Mouse (Mus musculus) limb, embryonic 13.5 days (tissue): Measurements from ENCODE around the gene Fah. TPM values are rescaled to one million over a fixed set of nuclear protein-coding genes. Genes with fewer than 3 reads are reported as not detected.
A peak's percentile ranks its signal among the peaks of the same experiment; 100 is the strongest.

Experiments
- ATAC-seq: fragments of 200-750 bp; cut with Nextera tagmentation; 2 replicates; pipeline ENCODE4 v1.8.0; 2017; ENCODE audit warnings: low read depth, moderate number of reproducible peaks, moderate TSS enrichment; ENCODE audit not compliant: low FRiP score
- H3K27ac ChIP-seq: fragments of 300-500 bp; sonication (generic); 2 replicates; pipeline ENCODE4 v1.5.1; 2015; ENCODE audit warnings: inconsistent platforms, mild to moderate bottlenecking, moderate library complexity
- H3K27me3 ChIP-seq: fragments of 300-500 bp; sonication (generic); 2 replicates; pipeline ENCODE4 v1.6.1; 2015; ENCODE audit warnings: mild to moderate bottlenecking, inconsistent platforms
- H3K36me3 ChIP-seq: fragments of 300-500 bp; sonication (generic); 2 replicates; pipeline ENCODE4 v1.6.1; 2015; ENCODE audit warnings: inconsistent platforms, mild to moderate bottlenecking, moderate library complexity
- H3K4me1 ChIP-seq: fragments of 300-500 bp; sonication (generic); 2 replicates; pipeline ENCODE4 v1.6.1; 2015; ENCODE audit warnings: inconsistent platforms
- H3K4me2 ChIP-seq: fragments of 300-500 bp; sonication (generic); replicated peaks from 2 replicates; pipeline ENCODE4 v1.6.1; 2015; ENCODE audit warnings: inconsistent platforms, mild to moderate bottlenecking, moderate library complexity
- H3K4me3 ChIP-seq: fragments of 300-500 bp; sonication (generic); 2 replicates; pipeline ENCODE4 v1.5.1; 2015; ENCODE audit warnings: moderate library complexity, mild to moderate bottlenecking, inconsistent platforms
- H3K9ac ChIP-seq: fragments of 300-500 bp; sonication (generic); 2 replicates; pipeline ENCODE4 v1.6.1; 2015; ENCODE audit warnings: mild to moderate bottlenecking, inconsistent platforms
- H3K9me3 ChIP-seq: fragments of 300-500 bp; sonication (generic); 2 replicates; pipeline ENCODE4 v1.6.1; 2016; ENCODE audit warnings: inconsistent platforms
- WGBS: fragments of 180-500 bp; shearing (Covaris S2); methylation state at CpG from one replicate; pipeline ENCODE4 v1.1.7; 2015; 5-methylcytosine and 5-hydroxymethylcytosine counted together
- polyA plus RNA-seq: library from polyadenylated mRNA; unstranded; fragments of >200 nt; fragmentation: Nextera tagmentation; extraction: Ambion mirVana; gene quantifications from 2 replicates; pipeline ENCODE4 v1.2.1, GENCODE M21; 2015

The Fah gene
- polyA plus RNA-seq = 2.9 and 3.8 TPM in 2 replicates

DNA sequence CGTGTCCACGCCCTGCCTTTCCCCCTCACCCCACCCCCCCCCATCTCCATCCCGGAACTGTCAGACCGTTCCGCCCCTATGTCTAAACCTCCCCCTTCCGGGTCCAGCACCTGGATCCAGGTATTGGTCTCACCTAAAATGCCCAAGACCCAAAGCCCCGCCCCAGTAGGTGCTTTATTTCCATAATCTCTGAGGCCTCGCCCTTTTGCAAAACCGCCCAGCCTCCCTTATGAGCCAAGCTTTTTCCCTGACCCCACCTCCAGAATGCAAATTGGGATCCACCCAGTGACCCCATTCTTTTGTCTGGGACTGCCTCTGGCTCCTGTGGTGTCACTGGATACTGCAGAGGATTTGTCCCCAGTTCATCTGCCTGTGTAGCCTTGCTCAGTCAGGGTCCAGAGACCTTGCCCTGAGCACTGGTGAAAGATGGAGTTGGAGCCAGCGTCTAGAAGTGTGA, at the start of gene Fah:
TSS of gene Fah (minus strand) at position 430 of the 457 bp plus-strand sequence.
- no peak within 1 kb of the TSS for H3K27ac ChIP-seq
- peaks cover 12% of the 10 kb centered on the region for H3K4me1 ChIP-seq
- 2% methylated on average over 10 of the region's 10 CpGs for WGBS
- ATAC-seq = peak; percentile 55
- H3K36me3 ChIP-seq = no peaks in the 10 kb centered on the region
- peak within 1 kb of the TSS; percentile 94 for H3K4me2 ChIP-seq
- peak within 1 kb of the TSS; percentile 56 for H3K4me3 ChIP-seq
- H3K9me3 ChIP-seq = no peaks in the 10 kb centered on the region
- H3K9ac ChIP-seq = peak within 1 kb of the TSS; percentile 66
- H3K27me3 ChIP-seq = no peaks in the 10 kb centered on the region

DNA sequence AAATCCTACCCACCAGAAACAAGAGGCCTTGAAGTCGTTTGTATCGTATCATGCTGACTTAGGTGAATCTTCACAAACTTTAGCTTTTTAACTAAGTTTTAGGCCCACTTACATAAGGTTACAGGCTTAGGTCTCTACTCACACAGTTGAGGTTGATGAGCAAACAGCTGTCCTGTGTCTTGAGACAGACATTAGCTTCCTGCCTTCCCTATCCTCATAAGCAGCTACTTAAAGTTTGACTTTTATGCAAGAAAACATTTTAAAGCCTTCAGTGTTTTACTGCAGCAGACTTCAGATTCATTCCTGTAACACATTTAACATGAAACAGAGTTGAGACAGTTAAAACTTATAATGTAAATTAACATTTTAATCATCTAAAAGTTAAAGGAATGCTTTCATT, 46.2 kb upstream of the Fah start:
- no peaks in the 10 kb centered on the region for H3K4me1 ChIP-seq
- 0 out of 2 replicates have a peak, but pooled peaks cover 3% of the 10 kb centered on the region for H3K36me3 ChIP-seq
- ATAC-seq = no peak
- 80% methylated on average over 2 of the region's 2 CpGs for WGBS
- H3K9ac ChIP-seq = no peak overlapping the region
- H3K4me3 ChIP-seq = no peak overlapping the region
- no peaks in the 10 kb centered on the region for H3K9me3 ChIP-seq
- H3K27ac ChIP-seq = no peak overlapping the region
- no peaks in the 10 kb centered on the region for H3K27me3 ChIP-seq
- no peak overlapping the region for H3K4me2 ChIP-seq

DNA sequence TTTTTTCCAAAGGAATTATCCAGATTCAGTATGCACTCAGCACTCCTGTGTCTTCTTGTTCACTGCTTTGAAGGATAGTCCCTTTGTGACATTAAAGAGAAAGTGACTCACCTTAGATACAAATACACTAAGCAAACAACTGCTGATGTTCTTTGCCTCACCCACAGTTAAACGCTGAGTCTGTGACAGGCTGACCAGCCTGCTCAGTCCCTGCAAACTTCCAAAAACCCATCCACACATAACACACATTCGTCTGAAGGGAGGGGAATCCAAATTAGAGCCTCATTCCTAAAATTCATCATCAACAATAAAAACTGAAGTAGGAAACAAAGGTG, 45.4 kb upstream of the Fah start:
- H3K9ac ChIP-seq = no peak overlapping the region
- H3K4me1 ChIP-seq = no peaks in the 10 kb centered on the region
- no peak overlapping the region for H3K4me3 ChIP-seq
- H3K9me3 ChIP-seq = no peaks in the 10 kb centered on the region
- WGBS = 62% methylated on average over 2 of the region's 2 CpGs
- ATAC-seq = no peak
- no peak overlapping the region for H3K27ac ChIP-seq
- H3K36me3 ChIP-seq = 0 out of 2 replicates have a peak, but pooled peaks cover 3% of the 10 kb centered on the region
- no peak overlapping the region for H3K4me2 ChIP-seq
- H3K27me3 ChIP-seq = no peaks in the 10 kb centered on the region

DNA sequence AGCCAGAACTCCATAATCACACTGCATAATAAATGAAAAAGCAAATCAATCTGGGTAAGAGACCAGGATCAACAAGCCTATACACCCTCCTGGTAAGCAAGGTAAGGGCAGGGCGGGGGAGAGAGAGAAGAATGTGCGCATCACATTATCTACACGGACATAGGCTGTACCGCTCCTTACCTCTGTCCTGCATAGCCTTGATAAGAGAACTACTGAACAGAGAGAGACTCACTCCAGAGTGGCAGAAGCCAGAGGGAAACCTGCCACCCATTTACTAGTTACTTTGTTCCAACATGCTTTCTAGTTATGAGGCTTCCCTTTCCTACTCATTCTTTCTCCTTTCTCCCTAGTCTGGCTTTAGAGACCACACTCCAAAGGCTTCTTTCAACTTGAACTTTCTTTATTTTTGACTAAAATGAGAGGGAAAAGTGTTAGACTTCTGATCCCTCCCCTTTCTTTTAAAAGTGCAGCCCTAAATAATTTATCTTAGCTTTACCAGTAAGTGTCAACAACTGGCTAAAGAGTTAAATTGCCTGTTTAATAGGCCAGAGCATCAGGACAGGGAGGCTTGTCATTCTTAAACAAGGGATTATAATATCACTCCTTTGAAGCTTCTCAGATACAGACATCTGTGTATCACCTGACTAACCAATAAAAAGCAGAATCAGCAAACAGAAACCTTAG, 44.9 kb upstream of the Fah start:
- Histone ChIP-seq H3K27me3 (no peaks in the 10 kb centered on the region), H3K36me3 (0 out of 2 replicates have a peak, but pooled peaks cover 3% of the 10 kb centered on the region), H3K4me1 (no peaks in the 10 kb centered on the region), H3K4me3 (no peak overlapping the region), H3K27ac (no peak overlapping the region), H3K4me2 (no peak overlapping the region), H3K9me3 (no peaks in the 10 kb centered on the region), H3K9ac (no peak overlapping the region)
- WGBS = 92% methylated on average over 4 of the region's 4 CpGs
- ATAC-seq = no peak

DNA sequence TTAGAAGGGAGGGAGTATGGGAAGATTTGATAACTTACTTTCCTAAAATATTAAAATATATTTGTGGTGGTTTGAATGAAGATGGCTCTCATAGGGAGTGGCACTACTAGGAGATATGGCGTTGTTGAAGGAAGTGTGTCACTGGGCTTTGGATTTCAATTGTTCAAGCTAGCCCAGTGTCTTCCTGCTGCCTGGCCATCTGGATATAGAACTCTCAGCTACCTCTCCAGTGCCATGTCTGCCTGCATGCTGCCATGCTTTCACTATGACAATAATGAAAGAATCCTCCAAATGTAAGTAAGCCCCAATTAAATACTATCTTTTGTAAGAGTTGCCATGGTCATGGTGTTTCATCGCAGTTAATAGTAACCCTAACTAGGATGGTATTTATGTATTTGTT, 42.5 kb upstream of the Fah start:
- no peaks in the 10 kb centered on the region for H3K9me3 ChIP-seq
- 0 out of 2 replicates have a peak, but pooled peaks cover 3% of the 10 kb centered on the region for H3K4me1 ChIP-seq
- 0 out of 2 replicates have a peak, but pooled peaks cover 3% of the 10 kb centered on the region for H3K36me3 ChIP-seq
- H3K4me2 ChIP-seq = no peak overlapping the region
- H3K27me3 ChIP-seq = no peaks in the 10 kb centered on the region
- H3K27ac ChIP-seq = no peak overlapping the region
- ATAC-seq = no peak
- no peak overlapping the region for H3K9ac ChIP-seq
- no peak overlapping the region for H3K4me3 ChIP-seq
- WGBS = 91% methylated on average over 2 of the region's 2 CpGs

DNA sequence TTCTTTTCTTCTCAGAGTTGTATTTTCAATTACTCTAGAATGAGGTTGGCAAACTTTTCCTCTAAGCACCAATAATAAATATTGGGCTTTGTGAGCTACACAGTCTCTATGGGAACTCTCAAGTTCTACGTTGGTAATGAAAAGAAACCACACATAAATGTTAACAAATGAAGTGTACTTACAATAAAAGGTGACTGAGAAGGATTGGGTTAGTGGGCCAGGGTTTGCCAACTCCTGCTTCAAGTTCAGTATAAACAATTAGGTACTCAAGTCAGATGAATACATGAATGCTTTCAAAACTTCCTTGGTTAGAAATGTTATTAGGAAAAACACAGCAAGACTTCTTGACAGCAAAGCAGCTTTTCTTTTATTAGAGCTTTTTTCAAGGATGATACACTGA, 39.7 kb upstream of the Fah start:
- no peak overlapping the region for H3K4me2 ChIP-seq
- H3K9me3 ChIP-seq = no peaks in the 10 kb centered on the region
- H3K36me3 ChIP-seq = 0 out of 2 replicates have a peak, but pooled peaks cover 3% of the 10 kb centered on the region
- H3K4me1 ChIP-seq = peaks cover 16% of the 10 kb centered on the region
- H3K27me3 ChIP-seq = no peaks in the 10 kb centered on the region
- WGBS = 64% methylated on average over 1 of the region's 1 CpGs
- no peak overlapping the region for H3K4me3 ChIP-seq
- no peak for ATAC-seq
- H3K9ac ChIP-seq = no peak overlapping the region
- H3K27ac ChIP-seq = no peak overlapping the region

DNA sequence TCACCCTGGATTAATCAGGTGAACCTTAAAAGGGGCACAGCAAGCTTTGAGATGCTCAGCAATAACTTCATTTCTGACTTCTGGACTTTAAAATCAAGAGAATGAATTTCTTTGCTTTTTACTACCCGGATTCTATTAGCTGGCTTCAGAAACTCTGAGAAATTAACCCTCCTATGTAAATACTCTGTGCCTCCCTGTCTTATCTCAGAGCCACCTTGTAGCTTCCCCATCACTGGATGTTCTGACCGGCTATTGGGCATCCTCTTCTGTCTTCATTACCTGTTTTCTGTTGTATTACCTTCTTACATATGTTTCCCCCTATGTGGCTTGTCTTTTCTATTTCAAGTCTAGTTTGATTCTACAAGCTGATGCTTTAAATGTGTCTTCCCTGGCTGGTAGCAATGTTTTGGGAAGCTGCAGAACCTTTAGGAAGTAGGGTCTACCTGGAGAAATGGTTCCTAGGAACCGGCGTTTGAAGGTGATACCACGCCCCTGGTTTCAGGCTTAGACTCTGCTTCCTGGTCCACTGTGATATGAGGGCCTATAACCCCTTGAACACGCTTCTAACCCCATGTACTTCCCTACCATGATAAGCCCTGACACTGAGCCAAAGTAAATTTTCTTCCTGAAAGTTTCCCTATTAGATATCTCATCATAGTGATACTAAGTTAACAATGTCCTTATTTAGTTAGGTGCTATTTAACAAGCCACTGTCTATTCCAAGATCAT, 36.9 kb upstream of the Fah start:
- Histone ChIP-seq H3K9me3 (no peaks in the 10 kb centered on the region), H3K4me1 (peaks cover 18% of the 10 kb centered on the region), H3K4me3 (no peak overlapping the region), H3K9ac (no peak overlapping the region), H3K4me2 (no peak overlapping the region), H3K27ac (no peak overlapping the region), H3K36me3 (0 out of 2 replicates have a peak, but pooled peaks cover 2% of the 10 kb centered on the region), H3K27me3 (no peaks in the 10 kb centered on the region)
- WGBS = 88% methylated on average over 6 of the region's 6 CpGs
- no peak for ATAC-seq

DNA sequence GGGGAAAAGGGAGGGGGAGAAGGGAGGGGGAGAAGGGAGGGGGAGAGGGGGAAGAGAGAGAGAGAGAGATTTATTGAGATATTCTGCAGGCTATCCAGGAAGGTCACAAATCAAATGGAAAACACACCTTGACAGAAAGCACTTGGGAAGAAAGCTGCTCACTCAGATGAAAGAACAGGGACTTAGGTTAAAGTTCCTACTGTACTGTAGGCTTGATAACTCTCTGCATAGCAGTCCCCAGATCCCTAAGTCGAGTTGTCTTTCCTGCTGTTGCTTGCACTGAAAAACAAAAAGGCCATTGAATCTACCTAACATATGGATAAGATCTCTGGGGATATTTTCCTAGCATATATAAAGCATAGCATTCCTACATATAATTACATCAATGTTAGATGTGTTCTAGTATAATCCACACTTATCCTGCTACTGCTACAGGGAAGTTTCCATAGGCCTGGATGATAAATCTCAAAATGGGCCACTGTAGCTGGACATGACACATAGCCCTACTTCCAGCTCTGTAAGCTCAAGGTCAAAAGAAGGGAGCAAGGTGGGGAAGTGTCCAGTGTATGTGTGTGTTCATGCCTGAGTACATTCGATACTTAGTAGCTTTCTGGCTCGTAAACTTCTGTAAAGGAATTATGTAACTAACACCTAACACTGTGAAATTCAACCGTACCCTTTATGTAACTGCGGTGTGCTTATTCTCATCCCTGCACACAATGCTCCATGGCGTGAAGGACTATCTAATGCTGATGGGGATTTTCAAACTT, 35.8 kb upstream of the Fah start:
- Histone ChIP-seq H3K9me3 (no peaks in the 10 kb centered on the region), H3K4me1 (peaks cover 18% of the 10 kb centered on the region), H3K4me3 (no peak overlapping the region), H3K36me3 (no peaks in the 10 kb centered on the region), H3K4me2 (no peak overlapping the region), H3K27ac (no peak overlapping the region), H3K9ac (no peak overlapping the region), H3K27me3 (no peaks in the 10 kb centered on the region)
- no peak for ATAC-seq
- 63% methylated on average over 6 of the region's 6 CpGs for WGBS

DNA sequence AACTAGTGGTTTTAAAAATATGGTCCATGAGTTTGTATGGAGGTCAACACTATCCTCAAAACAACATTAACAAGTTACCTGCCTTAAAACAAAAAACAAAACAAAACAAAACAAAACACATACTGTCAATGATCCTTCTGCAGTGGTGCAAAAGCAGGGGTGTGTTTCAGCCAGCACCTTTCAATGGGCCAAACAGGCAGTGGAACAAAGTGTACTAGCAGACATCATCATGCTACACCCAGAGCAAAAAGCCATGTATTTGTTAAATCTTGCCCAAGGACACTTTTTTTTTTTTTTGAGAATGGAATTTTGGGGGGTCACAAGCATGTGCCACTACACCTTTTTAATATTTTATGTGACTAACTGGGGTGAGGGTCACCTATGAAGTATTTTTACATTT, 30.4 kb upstream of the Fah start:
- H3K27ac ChIP-seq = no peak overlapping the region
- no peaks in the 10 kb centered on the region for H3K27me3 ChIP-seq
- ATAC-seq = no peak
- 0 out of 2 replicates have a peak, but pooled peaks cover 3% of the 10 kb centered on the region for H3K4me1 ChIP-seq
- no peak overlapping the region for H3K4me3 ChIP-seq
- no peak overlapping the region for H3K4me2 ChIP-seq
- H3K9me3 ChIP-seq = no peaks in the 10 kb centered on the region
- H3K36me3 ChIP-seq = peaks cover 10% of the 10 kb centered on the region; the same call in 1 of the 2 replicates
- H3K9ac ChIP-seq = no peak overlapping the region

DNA sequence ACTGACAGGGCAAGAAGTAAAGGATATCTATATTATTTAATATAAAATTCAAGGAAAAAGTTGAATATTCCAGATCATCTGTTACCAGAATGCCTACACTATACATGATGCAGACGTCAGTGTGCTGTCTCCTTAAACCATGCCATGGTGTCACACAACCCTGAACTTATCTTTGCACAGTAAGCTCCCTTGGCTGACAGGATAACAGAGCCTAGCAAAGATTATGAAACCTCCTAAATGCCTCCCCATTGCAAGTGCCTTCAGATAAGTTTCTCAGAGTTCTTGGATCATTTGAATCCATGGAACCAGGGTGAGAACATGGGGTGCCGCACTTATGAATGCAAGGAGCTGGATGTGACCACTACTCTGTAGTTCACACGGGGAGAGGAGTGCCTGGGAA, 25.4 kb upstream of the Fah start:
- Histone ChIP-seq H3K27ac (no peak overlapping the region), H3K27me3 (no peaks in the 10 kb centered on the region), H3K4me2 (no peak overlapping the region), H3K9ac (no peak overlapping the region), H3K9me3 (no peaks in the 10 kb centered on the region), H3K4me1 (no peaks in the 10 kb centered on the region), H3K36me3 (peaks cover 35% of the 10 kb centered on the region), H3K4me3 (no peak overlapping the region)
- ATAC-seq = no peak
- 95% methylated on average over 3 of the region's 3 CpGs for WGBS

DNA sequence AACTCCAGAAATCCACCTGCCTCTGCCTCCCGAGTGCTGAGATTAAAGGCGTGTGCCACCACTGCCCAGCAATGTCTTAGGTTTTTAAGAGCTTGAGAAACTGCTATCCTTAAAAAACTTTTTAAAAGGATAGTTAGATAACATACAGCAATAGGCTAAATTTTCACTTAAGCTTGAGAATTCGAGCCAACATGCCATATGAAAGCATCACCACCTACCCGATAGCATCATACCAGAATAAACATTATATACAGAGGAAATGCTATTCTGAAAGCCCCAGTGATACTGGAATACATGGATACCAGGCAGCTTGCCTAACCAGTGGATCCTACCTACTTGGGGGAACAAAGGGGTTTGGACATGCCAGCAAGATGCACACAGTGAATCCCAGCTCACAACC, 17.2 kb upstream of the Fah start:
- Histone ChIP-seq H3K4me1 (no peaks in the 10 kb centered on the region), H3K27me3 (no peaks in the 10 kb centered on the region), H3K36me3 (peaks cover 30% of the 10 kb centered on the region), H3K4me2 (no peak overlapping the region), H3K9me3 (no peaks in the 10 kb centered on the region), H3K4me3 (no peak overlapping the region), H3K27ac (no peak overlapping the region), H3K9ac (no peak overlapping the region)
- no peak for ATAC-seq
- WGBS = 97% methylated on average over 4 of the region's 4 CpGs

DNA sequence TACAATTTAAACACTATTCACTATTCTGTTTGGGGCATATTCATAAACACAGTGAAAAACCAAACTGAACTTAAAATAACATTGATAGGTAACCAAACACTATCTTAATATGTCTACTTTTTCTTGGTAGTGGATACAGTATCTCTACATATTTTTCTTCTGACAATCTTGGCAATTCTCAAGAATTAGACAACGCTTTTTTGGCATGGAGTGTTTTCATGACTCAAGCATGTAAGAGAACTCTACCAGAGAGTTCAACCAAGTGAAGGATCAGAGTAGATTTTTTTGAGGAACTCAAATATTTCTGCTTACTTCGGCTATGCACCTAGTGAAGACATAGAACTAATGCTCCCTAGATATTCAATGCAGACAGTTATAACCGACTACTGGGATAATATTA, 14.4 kb upstream of the Fah start:
- H3K27me3 ChIP-seq = no peaks in the 10 kb centered on the region
- H3K9ac ChIP-seq = no peak overlapping the region
- H3K9me3 ChIP-seq = no peaks in the 10 kb centered on the region
- H3K27ac ChIP-seq = no peak overlapping the region
- no peak overlapping the region for H3K4me2 ChIP-seq
- no peak overlapping the region for H3K4me3 ChIP-seq
- WGBS = 91% methylated on average over 3 of the region's 3 CpGs
- no peaks in the 10 kb centered on the region for H3K4me1 ChIP-seq
- H3K36me3 ChIP-seq = peaks cover 46% of the 10 kb centered on the region
- ATAC-seq = no peak
